Mouse (Mus musculus) liver, postnatal 0 days (tissue): ENCODE data around the gene Rab6a.

ENCODE experiments used
- CTCF ChIP-seq: sonication (generic); IDR thresholded peaks from 2 replicates; pipeline ENCODE4 v1.5.1; 2016; ENCODE audit warnings: antibody characterized with exemption, low read depth
- EP300 ChIP-seq: IDR thresholded peaks from 2 replicates; pipeline ENCODE4 v1.6.1; 2016; ENCODE audit warnings: antibody characterized with exemption, low read depth, mild to moderate bottlenecking

- TF ChIP-seq CTCF (no peak), EP300 (no peak)
These were observed 45.2 kb upstream of the Rab6a start for GRCm38 (mm10) chr7:100561861-100562587.
